Mouse (Mus musculus) stomach, postnatal 0 days (tissue): ENCODE measurements around the gene Gm20604.

Experiments
- CTCF ChIP-seq: IDR thresholded peaks from 2 replicates; pipeline ENCODE4 v1.5.1; 2016; ENCODE audit warnings: antibody characterized with exemption, low read depth, mild to moderate bottlenecking, moderate library complexity
- EP300 ChIP-seq: optimal IDR thresholded peaks from 2 replicates; pipeline ENCODE3; 2016; ENCODE audit warnings: antibody characterized with exemption

GRCm38 (mm10) chr12:102744839-102745238 lies 13.6 kb downstream of the Gm20604 start:
- TF ChIP-seq CTCF (0 out of 2 replicates have a peak, but pooled peaks have one; percentile 12), EP300 (no peak)
